Mouse (Mus musculus) liver, postnatal 0 days (tissue): ENCODE data around the gene Casp2.

Experiments used
- CTCF ChIP-seq: sonication (generic); IDR thresholded peaks from 2 replicates; pipeline ENCODE4 v1.5.1; 2016; ENCODE audit warnings: antibody characterized with exemption, low read depth
- EP300 ChIP-seq: IDR thresholded peaks from 2 replicates; pipeline ENCODE4 v1.6.1; 2016; ENCODE audit warnings: antibody characterized with exemption, low read depth, mild to moderate bottlenecking

GRCm38 (mm10) chr6:42299362-42299761 is 34.6 kb downstream of the Casp2 start:
- no peak for TF ChIP-seq CTCF
- no peak for TF ChIP-seq EP300
